Mouse (Mus musculus): ENCODE measurements around the gene Vmn1r116.
"Not testable (repeated sequence)": the region's sequence is repeated elsewhere in the genome, so short reads cannot be mapped to it uniquely, and the experiment has no call there.

The Vmn1r116 gene

DNA sequence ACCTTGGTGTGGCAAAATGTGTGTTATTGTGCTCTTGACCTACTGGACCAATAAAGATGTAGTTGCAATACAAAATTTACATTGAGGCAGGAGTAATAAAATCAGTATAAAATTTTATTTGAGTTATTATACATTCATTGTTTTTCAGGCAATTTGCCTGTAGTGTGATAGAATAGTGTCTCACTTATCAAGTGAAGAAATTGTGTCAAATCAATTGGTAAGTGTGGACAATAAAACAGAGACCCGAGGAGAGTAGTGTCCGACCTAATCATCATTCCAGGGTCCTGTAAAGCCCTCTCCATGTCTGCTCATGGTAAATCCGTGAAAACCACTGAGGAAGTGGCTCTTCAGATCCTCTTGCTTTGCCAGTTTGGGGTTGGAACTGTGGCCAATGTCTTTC lies at the start of gene Vmn1r116:
TSS of gene Vmn1r116 (plus strand) at position 301 of the 400 bp plus-strand sequence.
- not testable (repeated sequence) for DNase-seq (ENCODE audit: low read depth, low spot score); H3K27me3 ChIP-seq (ENCODE audit: control insufficient read depth, insufficient read depth, low read length, poor library complexity, severe bottlenecking); H3K36me3 ChIP-seq (ENCODE audit: control insufficient read depth, insufficient read depth, low read length, poor library complexity, severe bottlenecking)

GRCm38 (mm10) chr7:20844885-20845284 lies 27.2 kb upstream of the Vmn1r116 start, which contains the start of gene Vmn1r115:
Gene Vmn1r115 (minus strand): TSS chr7:20844985.
- not testable (repeated sequence) for H3K36me3 ChIP-seq (ENCODE audit: control insufficient read depth, insufficient read depth, low read length, poor library complexity, severe bottlenecking); DNase-seq (ENCODE audit: low read depth, low spot score); H3K27me3 ChIP-seq (ENCODE audit: control insufficient read depth, insufficient read depth, low read length, poor library complexity, severe bottlenecking)

DNA sequence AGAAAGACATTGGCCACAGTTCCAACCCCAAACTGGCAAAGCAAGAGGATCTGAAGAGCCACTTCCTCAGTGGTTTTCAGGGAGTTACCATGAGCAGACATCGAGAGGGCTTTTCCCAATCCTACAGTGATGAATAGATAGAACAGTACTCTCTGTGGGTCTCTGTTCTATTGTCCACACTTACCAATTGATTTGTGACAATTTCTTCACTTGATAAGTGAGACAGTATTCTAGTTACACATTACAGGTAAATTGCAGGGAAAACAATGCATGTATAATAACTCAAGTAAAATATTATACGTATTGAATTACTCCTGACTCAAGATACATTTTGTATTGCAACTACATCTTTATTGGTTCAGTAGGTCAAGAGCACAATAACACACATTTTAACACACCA lies 12.0 kb downstream of the Vmn1r116 start, which contains the start of gene Vmn1r117:
TSS of gene Vmn1r117 (minus strand) at position 101 of the 400 bp plus-strand sequence.
- DNase-seq (ENCODE audit: low read depth, low spot score); H3K27me3 ChIP-seq (ENCODE audit: control insufficient read depth, insufficient read depth, low read length, poor library complexity, severe bottlenecking); H3K36me3 ChIP-seq (ENCODE audit: control insufficient read depth, insufficient read depth, low read length, poor library complexity, severe bottlenecking): not testable (repeated sequence)

DNA sequence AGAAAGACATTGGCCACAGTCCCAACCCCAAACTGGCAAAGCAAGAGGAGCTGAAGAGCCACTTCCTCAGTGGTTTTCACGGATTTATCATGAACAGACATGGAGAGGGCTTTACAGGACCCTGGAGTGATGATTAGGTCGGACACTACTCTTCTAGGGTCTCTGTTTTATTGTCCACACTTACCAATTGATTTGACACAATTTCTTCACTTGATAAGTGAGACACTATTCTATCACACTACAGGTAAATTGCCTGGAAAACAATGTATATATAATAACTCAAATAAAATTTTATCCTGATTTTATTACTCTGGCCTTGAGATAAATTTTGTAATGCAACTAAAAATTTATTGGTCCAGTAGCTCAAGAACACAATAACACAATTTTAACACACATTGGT lies 40.2 kb downstream of the Vmn1r116 start, which contains the start of gene Vmn1r118:
TSS of gene Vmn1r118 (minus strand) at position 101 of the 400 bp plus-strand sequence.
- not testable (repeated sequence) for H3K27me3 ChIP-seq (ENCODE audit: control insufficient read depth, insufficient read depth, low read length, poor library complexity, severe bottlenecking); DNase-seq (ENCODE audit: low read depth, low spot score); H3K36me3 ChIP-seq (ENCODE audit: control insufficient read depth, insufficient read depth, low read length, poor library complexity, severe bottlenecking)
